Mouse (Mus musculus) cerebellum, postnatal 14 days (tissue): ENCODE measurements at regions not wholly inside any gene's neighbourhood (a gene's known extent, or its start where the extent isn't known, plus 50 kb on each side); places are given as distances from the start of the nearest gene placed in this dataset.

Source experiments
- DNase-seq, 2 experiments: peaks; one replicate each; pipeline ENCODE4 v3.0.0; 2021; ENCODE audit warnings: mixed read lengths in 2 of 2

GRCm38 (mm10) chr12:49946752-49947260 is 561.8 kb downstream of the Gm43517 start:
- DNase-seq = no peak

GRCm38 (mm10) chr12:49950986-49951385 is 566.0 kb downstream of the Gm43517 start:
- no peak for DNase-seq

- peak; percentile 16 to 33 for DNase-seq
These were observed 566.8 kb downstream of the Gm43517 start for GRCm38 (mm10) chr12:49951821-49952220.

- no peak for DNase-seq
These were observed 583.1 kb downstream of the Gm43517 start for GRCm38 (mm10) chr12:49968072-49968471.

GRCm38 (mm10) chr12:49969546-49969945 is 584.6 kb downstream of the Gm43517 start:
- no peak for DNase-seq

GRCm38 (mm10) chr12:49974591-49975323 is 589.8 kb downstream of the Gm43517 start:
- peak; percentile 22 to 38 for DNase-seq

GRCm38 (mm10) chr12:49975553-49975952 is 590.6 kb downstream of the Gm43517 start:
- no peak for DNase-seq

- no peak for DNase-seq
These were observed 607.6 kb downstream of the Gm43517 start for GRCm38 (mm10) chr12:49992501-49993079.

- DNase-seq = no peak
These were observed 610.0 kb downstream of the Prkd1 start for GRCm38 (mm10) chr12:50038808-50039374.

- DNase-seq = peak; percentile 4 to 24
These were observed 587.6 kb downstream of the Prkd1 start for GRCm38 (mm10) chr12:50061286-50061685.

GRCm38 (mm10) chr12:50066394-50066793 is 582.5 kb downstream of the Prkd1 start:
- no peak for DNase-seq

- DNase-seq = no peak
These were observed 577.1 kb downstream of the Prkd1 start for GRCm38 (mm10) chr12:50071797-50072196.

- DNase-seq = no peak
These were observed 576.5 kb downstream of the Prkd1 start for GRCm38 (mm10) chr12:50072359-50072758.

- DNase-seq = peak; percentile 5 to 13
These were observed 575.2 kb downstream of the Prkd1 start for GRCm38 (mm10) chr12:50073684-50074083.

GRCm38 (mm10) chr12:50081157-50081556 is 567.7 kb downstream of the Prkd1 start:
- DNase-seq = peak in 1 of 2 experiments; percentile 7

- peak; percentile 7 to 46 for DNase-seq
These were observed 567.3 kb downstream of the Prkd1 start for GRCm38 (mm10) chr12:50081571-50081970.

- DNase-seq = no peak
These were observed 564.4 kb downstream of the Prkd1 start for GRCm38 (mm10) chr12:50084517-50084916.

- DNase-seq = no peak
These were observed 537.5 kb downstream of the Prkd1 start for GRCm38 (mm10) chr12:50111246-50112044.

- no peak for DNase-seq
These were observed 536.8 kb downstream of the Prkd1 start for GRCm38 (mm10) chr12:50112081-50112491.

GRCm38 (mm10) chr12:50115855-50116254 is 533.0 kb downstream of the Prkd1 start:
- no peak for DNase-seq

GRCm38 (mm10) chr12:50118346-50118745 is 530.6 kb downstream of the Prkd1 start:
- DNase-seq = no peak

- DNase-seq = no peak
These were observed 526.8 kb downstream of the Prkd1 start for GRCm38 (mm10) chr12:50122145-50122544.

GRCm38 (mm10) chr12:50122971-50123370 is 525.9 kb downstream of the Prkd1 start:
- no peak for DNase-seq
